Comparison of ENCODE assay signal across 15 mouse cellular contexts in the genomic region with DNA sequence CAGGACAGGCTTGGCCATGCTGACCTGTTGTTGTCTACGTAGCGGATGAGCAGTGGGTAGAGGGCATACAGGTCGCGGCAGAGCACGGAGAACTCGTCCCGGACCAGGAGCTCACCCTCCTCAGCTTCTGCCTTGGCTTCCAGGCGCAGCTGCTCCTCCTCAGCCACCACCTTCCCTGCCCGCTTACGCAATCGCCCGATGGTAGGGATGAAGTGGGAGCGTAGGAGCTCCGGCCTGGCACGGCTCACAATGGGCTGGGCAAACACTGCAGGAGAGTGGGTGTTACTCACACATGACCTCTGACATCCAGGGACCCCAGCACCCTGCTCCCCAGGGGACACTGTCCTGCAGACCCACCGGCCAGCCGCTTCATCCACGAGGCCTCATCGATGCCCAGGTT.
"Had no signal": no experiment of that assay in that cellular context is flagged by ENCODE, and none has a peak within 500 bp of the region (broad histone marks: within the 10 kb centered on the region; RNA-seq: fewer than 3 reads in every experiment).

No protein-coding gene starts in this region.

- H3K9ac ChIP-seq: kidney, embryonic 15.5 days; limb, embryonic 13.5 days; liver, embryonic 14.5 days; midbrain, embryonic 12.5 days had no signal

- ATAC-seq: intestine, embryonic 16.5 days had no signal

- H3K4me2 ChIP-seq: kidney, embryonic 15.5 days; limb, embryonic 13.5 days; midbrain, embryonic 12.5 days had no signal

- H3K27ac ChIP-seq: kidney, embryonic 15.5 days; limb, embryonic 13.5 days; liver, embryonic 14.5 days; macrophage; midbrain, embryonic 12.5 days had no signal

- H3K4me3 ChIP-seq: kidney, embryonic 15.5 days; limb, embryonic 13.5 days; megakaryocyte, embryonic 14.5 days; midbrain, embryonic 12.5 days had no signal

- H3K4me1 ChIP-seq: limb, embryonic 13.5 days; midbrain, embryonic 12.5 days had no signal

- H3K36me3 ChIP-seq: kidney, embryonic 15.5 days; midbrain, embryonic 12.5 days had no signal

- DNase-seq: kidney, adult 2 months; kidney, postnatal 25 days; layer of hippocampus, adult 9-11 months; right cerebral cortex, adult 18-20 months; right cerebral cortex, postnatal 25 days; spleen, adult 18-20 months; thymus, adult 18-20 months; thymus, postnatal 14 days had no signal

- H3K9me3 ChIP-seq: kidney, embryonic 15.5 days; limb, embryonic 13.5 days; megakaryocyte, embryonic 14.5 days; midbrain, embryonic 12.5 days had no signal
